29 mouse cellular contexts compared by ENCODE assay signal in the genomic region with DNA sequence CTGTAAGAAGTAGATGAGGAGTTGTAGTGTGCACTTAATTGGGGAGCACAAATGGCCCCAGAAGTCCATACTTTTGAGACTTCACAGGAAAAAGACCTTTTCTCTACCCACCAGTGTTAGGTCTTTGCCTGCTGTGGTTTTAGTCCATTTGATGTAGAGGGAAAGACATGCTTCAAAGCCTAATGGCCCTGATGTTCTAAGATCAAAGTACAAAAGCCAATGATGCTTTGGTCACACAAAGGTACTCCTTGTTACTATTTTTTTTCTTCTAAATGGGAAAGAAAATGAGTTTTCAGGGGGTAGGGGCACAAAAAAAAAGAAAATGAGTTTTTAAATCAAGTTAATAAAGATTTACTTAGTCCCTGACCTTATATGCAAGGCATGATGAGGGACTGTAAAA. TPM values are rescaled to one million over a fixed set of nuclear protein-coding genes. Genes with fewer than 3 reads are reported as not detected.
"Had no signal": no experiment of that assay in that cellular context is flagged by ENCODE, and none has a peak within 500 bp of the region (broad histone marks: within the 10 kb centered on the region; RNA-seq: fewer than 3 reads in every experiment).

No protein-coding gene starts in this region.

- H3K27me3 ChIP-seq: embryonic facial prominence, embryonic 12.5 days; embryonic facial prominence, embryonic 13.5 days; embryonic facial prominence, embryonic 15.5 days; forebrain, embryonic 12.5 days; forebrain, embryonic 13.5 days; forebrain, embryonic 15.5 days had no signal

- H3K9me3 ChIP-seq: embryonic facial prominence, embryonic 10.5 days; embryonic facial prominence, embryonic 12.5 days; embryonic facial prominence, embryonic 13.5 days; embryonic facial prominence, embryonic 15.5 days; forebrain, embryonic 10.5 days; forebrain, embryonic 12.5 days; forebrain, embryonic 13.5 days; forebrain, embryonic 15.5 days had no signal

- H3K27ac ChIP-seq: embryonic facial prominence, embryonic 10.5 days; embryonic facial prominence, embryonic 12.5 days; embryonic facial prominence, embryonic 13.5 days; embryonic facial prominence, embryonic 15.5 days; forebrain, embryonic 10.5 days; forebrain, embryonic 12.5 days; forebrain, embryonic 13.5 days; forebrain, embryonic 15.5 days; gastrocnemius, adult 2 months had no signal

- H3K4me3 ChIP-seq: embryonic facial prominence, embryonic 10.5 days; embryonic facial prominence, embryonic 12.5 days; embryonic facial prominence, embryonic 13.5 days; embryonic facial prominence, embryonic 15.5 days; erythroblast, embryonic 14.5 days; forebrain, embryonic 10.5 days; forebrain, embryonic 12.5 days; forebrain, embryonic 13.5 days; forebrain, embryonic 15.5 days; gastrocnemius, adult 2 months had no signal

- H3K4me1 ChIP-seq: embryonic facial prominence, embryonic 10.5 days; embryonic facial prominence, embryonic 12.5 days; embryonic facial prominence, embryonic 13.5 days; embryonic facial prominence, embryonic 15.5 days had no signal

- H3K4me2 ChIP-seq: embryonic facial prominence, embryonic 12.5 days; embryonic facial prominence, embryonic 13.5 days; embryonic facial prominence, embryonic 15.5 days; forebrain, embryonic 12.5 days; forebrain, embryonic 13.5 days; forebrain, embryonic 15.5 days had no signal

- DNase-seq: cerebellum, adult 2 months; cerebellum, adult 8-10 months; cerebellum, adult 9-10 months; cerebellum, adult 9-11 months; cerebellum, postnatal 10 days; cerebellum, postnatal 14 days; cerebellum, postnatal 25 days; cerebellum, postnatal 36 days; embryo, embryonic 11 days; forebrain, postnatal 0 days; gastrocnemius, adult 2 months; gastrocnemius, postnatal 10 days; gastrocnemius, postnatal 14 days; gastrocnemius, postnatal 25 days; gastrocnemius, postnatal 36 days; heart, adult 11 months; heart, adult 18-20 months had no signal

- ATAC-seq: forebrain, embryonic 13.5 days; forebrain, embryonic 14.5 days; forebrain, embryonic 15.5 days; forebrain, embryonic 16.5 days; forebrain, postnatal 0 days had no signal

- H3K36me3 ChIP-seq: embryonic facial prominence, embryonic 10.5 days; embryonic facial prominence, embryonic 12.5 days; embryonic facial prominence, embryonic 13.5 days; embryonic facial prominence, embryonic 15.5 days; forebrain, embryonic 12.5 days; forebrain, embryonic 15.5 days had no signal

- H3K9ac ChIP-seq: embryonic facial prominence, embryonic 12.5 days; embryonic facial prominence, embryonic 13.5 days; embryonic facial prominence, embryonic 15.5 days; forebrain, embryonic 12.5 days; forebrain, embryonic 13.5 days; forebrain, embryonic 15.5 days; forebrain, postnatal 0 days had no signal

RNA-seq across cellular contexts. Expression of a gene that starts 24.7 kb away (rescaled TPM):
- total RNA-seq: granulocyte monocyte progenitor cell, adult 5-6 weeks had no signal
